Mouse (Mus musculus): ENCODE measurements around the gene Ubiad1.

The Ubiad1 gene

GRCm38 (mm10) chr4:148404748-148405147, 39.8 kb downstream of the Ubiad1 start:
- DNase-seq (ENCODE audit: low read depth, low spot score), result no peak

- DNase-seq (ENCODE audit: low read depth, low spot score), result no peak
These were observed 41.2 kb downstream of the Ubiad1 start for GRCm38 (mm10) chr4:148403402-148403801.

- no peak for DNase-seq (ENCODE audit: low read depth, low spot score)
These were observed 45.0 kb downstream of the Ubiad1 start for GRCm38 (mm10) chr4:148399437-148400094.

GRCm38 (mm10) chr4:148397531-148398287, 46.9 kb downstream of the Ubiad1 start:
- no peak for DNase-seq (ENCODE audit: low read depth, low spot score)

GRCm38 (mm10) chr4:148397113-148397512, 47.5 kb downstream of the Ubiad1 start:
- no peak for DNase-seq (ENCODE audit: low read depth, low spot score)

GRCm38 (mm10) chr4:148395875-148396274, 48.7 kb downstream of the Ubiad1 start:
- DNase-seq (ENCODE audit: low read depth, low spot score), result no peak

DNA sequence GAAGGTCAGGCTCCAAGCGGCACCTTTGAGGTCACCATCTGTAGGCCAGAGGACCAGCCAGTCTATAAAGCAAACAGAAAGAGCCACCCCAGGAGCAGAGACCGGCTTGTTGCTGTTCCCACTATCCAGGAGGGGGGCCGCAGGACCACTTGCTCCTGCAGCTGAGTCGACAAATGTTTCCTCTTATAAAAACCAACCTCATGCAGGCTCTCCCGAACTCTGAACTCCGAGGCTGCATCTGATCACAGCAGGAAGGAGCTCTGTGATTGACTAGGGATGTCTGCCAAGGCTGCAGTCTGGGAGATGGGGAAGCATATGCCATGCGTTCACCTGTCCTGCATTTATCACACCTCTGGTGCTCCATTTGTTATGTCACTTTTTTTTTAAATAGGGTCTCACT, 49.4 kb downstream of the Ubiad1 start:
- DNase-seq (ENCODE audit: low read depth, low spot score), result no peak

- no peak for DNase-seq (ENCODE audit: low read depth, low spot score)
These were observed 52.8 kb downstream of the Ubiad1 start for GRCm38 (mm10) chr4:148391714-148392310.

GRCm38 (mm10) chr4:148389635-148390034, 54.9 kb downstream of the Ubiad1 start:
- DNase-seq (ENCODE audit: low read depth, low spot score), result no peak

DNA sequence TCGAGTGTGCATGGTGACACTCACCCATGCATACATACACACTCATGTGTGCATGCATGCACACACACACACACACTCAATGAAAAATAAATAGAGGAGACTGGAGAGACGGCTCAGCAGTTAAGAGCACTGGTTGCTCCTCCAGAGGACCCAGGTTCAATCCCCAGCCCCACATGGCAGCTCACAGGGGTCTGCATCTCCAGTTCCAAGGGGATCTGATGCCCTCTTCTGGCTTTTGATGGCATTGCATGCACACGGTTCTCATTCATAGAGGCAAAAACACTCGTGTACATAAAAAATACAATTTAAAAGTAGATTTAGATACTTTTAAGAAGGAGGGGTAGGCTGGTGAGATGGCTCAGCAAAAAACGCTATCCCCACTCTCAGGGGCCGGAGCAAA, 55.5 kb downstream of the Ubiad1 start:
- DNase-seq (ENCODE audit: low read depth, low spot score), result no peak

- DNase-seq (ENCODE audit: low read depth, low spot score), result no peak
These were observed 59.3 kb downstream of the Ubiad1 start for GRCm38 (mm10) chr4:148385269-148385668.
